Mouse (Mus musculus) midbrain, embryonic 11.5 days (tissue): ENCODE measurements around the gene Serpinb1b. TPM values are rescaled to one million over a fixed set of nuclear protein-coding genes. Genes with fewer than 3 reads are reported as not detected.

Experiments used
- ATAC-seq: fragments of 200-750 bp; cut with Nextera tagmentation; 2 replicates; pipeline ENCODE4 v1.8.0; 2017; ENCODE audit warnings: moderate TSS enrichment, moderate library complexity; ENCODE audit not compliant: low FRiP score
- DNase-seq: peaks from one replicate; pipeline ENCODE4 v3.0.0; 2015; ENCODE audit warnings: low spot score; ENCODE audit errors: missing footprints
- H3K27ac ChIP-seq: fragments of 300-500 bp; sonication (generic); 2 replicates; pipeline ENCODE4 v1.5.1; 2014; ENCODE audit warnings: low read depth, low read length
- H3K27me3 ChIP-seq: fragments of 300-500 bp; sonication (generic); 2 replicates; pipeline ENCODE4 v1.6.1; 2014; ENCODE audit warnings: mild to moderate bottlenecking, low read length, moderate library complexity, mixed read lengths; ENCODE audit not compliant: control insufficient read depth, insufficient read depth
- H3K36me3 ChIP-seq: fragments of 300-500 bp; sonication (generic); 2 replicates; pipeline ENCODE4 v1.6.1; 2014; ENCODE audit warnings: mild to moderate bottlenecking, low read length, moderate library complexity, mixed read lengths; ENCODE audit not compliant: control insufficient read depth, insufficient read depth
- H3K4me1 ChIP-seq: fragments of 300-500 bp; sonication (generic); 2 replicates; pipeline ENCODE4 v1.6.1; 2014; ENCODE audit warnings: low read length; ENCODE audit not compliant: control insufficient read depth, insufficient read depth
- H3K4me2 ChIP-seq: fragments of 300-500 bp; sonication (generic); 2 replicates; pipeline ENCODE4 v1.6.1; 2014; ENCODE audit warnings: mild to moderate bottlenecking, moderate library complexity
- H3K4me3 ChIP-seq: fragments of 300-500 bp; sonication (generic); 2 replicates; pipeline ENCODE4 v1.5.1; 2014; ENCODE audit warnings: low read depth, low read length
- H3K9ac ChIP-seq: fragments of 300-500 bp; sonication (generic); 2 replicates; pipeline ENCODE4 v1.6.1; 2014; ENCODE audit warnings: low read length
- H3K9me3 ChIP-seq: fragments of 300-500 bp; sonication (generic); 2 replicates; pipeline ENCODE4 v1.6.1; 2016; ENCODE audit warnings: low read length; ENCODE audit not compliant: control insufficient read depth
- WGBS: fragments of 180-500 bp; shearing (Covaris S2); extraction: QIAGEN DNeasy Blood & Tissue Kit; methylation state at CpG from one replicate; pipeline ENCODE4 v1.1.7; 2014; 5-methylcytosine and 5-hydroxymethylcytosine counted together
- polyA plus RNA-seq: library from polyadenylated mRNA; unstranded; fragments of >200 nt; fragmentation: Nextera tagmentation; extraction: Ambion mirVana; gene quantifications from 2 replicates; pipeline ENCODE4 v1.2.1, GENCODE M21; 2014

The Serpinb1b gene
- polyA plus RNA-seq, 1 experiment from 2014 or later = 0.10 TPM

- no peak overlapping the region for H3K4me3 ChIP-seq
- H3K27ac ChIP-seq = no peak overlapping the region
- no peak for ATAC-seq
- no peak for DNase-seq
- H3K4me1 ChIP-seq = no peaks in the 10 kb centered on the region
- H3K27me3 ChIP-seq = no peaks in the 10 kb centered on the region
- WGBS = 76% methylated on average over 1 of the region's 1 CpGs
- no peak overlapping the region for H3K4me2 ChIP-seq
- no peaks in the 10 kb centered on the region for H3K36me3 ChIP-seq
- no peaks in the 10 kb centered on the region for H3K9me3 ChIP-seq
- no peak overlapping the region for H3K9ac ChIP-seq
Measured at GRCm38 (mm10) chr13:33067387-33067977, 10.9 kb upstream of the Serpinb1b start.

DNA sequence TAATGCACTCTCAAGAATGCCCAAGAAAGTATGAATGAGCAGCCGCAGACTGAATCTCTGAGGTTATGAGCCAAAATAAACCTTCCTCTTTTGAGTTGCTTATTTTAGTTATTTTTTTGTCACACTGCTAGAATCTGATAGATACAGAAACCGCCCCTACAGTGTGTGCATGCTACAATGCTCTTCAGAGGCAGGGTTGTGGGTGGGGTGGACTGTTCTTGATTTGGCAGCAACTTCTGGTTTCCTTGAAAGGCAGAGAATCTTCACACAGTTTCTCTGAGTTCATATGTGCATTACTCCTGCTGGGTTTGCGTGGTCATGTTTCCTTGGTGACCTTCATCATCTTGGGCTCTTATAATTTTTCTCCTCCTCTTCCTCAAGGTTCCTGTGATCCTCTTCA lies 10.2 kb upstream of the Serpinb1b start:
- 88% methylated on average over 3 of the region's 3 CpGs for WGBS
- Histone ChIP-seq H3K27ac (no peak overlapping the region), H3K36me3 (no peaks in the 10 kb centered on the region), H3K9me3 (no peaks in the 10 kb centered on the region), H3K4me3 (no peak overlapping the region), H3K4me2 (no peak overlapping the region), H3K27me3 (no peaks in the 10 kb centered on the region), H3K4me1 (no peaks in the 10 kb centered on the region), H3K9ac (no peak overlapping the region)
- no peak for DNase-seq
- no peak for ATAC-seq

DNA sequence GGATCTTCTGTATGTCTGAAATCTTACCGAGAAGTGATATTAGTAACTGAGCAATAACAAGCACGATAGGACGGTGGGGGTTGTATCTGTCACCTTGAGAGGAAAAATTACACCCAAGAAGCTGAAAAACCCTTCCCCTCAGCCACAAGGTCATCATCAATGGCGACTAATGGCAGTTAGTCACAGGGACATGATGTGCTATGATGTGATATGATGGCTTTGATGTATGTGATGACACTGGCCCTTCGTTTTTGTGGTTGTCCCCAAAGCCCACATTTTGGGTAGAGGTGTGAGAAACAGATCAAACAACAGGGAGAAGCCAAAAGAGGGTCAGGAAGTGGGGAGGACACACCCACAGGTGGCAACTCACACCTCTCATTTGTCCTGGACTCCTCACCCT lies 6.6 kb upstream of the Serpinb1b start:
- 84% methylated on average over 5 of the region's 5 CpGs for WGBS
- H3K27me3 ChIP-seq = no peaks in the 10 kb centered on the region
- H3K4me1 ChIP-seq = no peaks in the 10 kb centered on the region
- no peaks in the 10 kb centered on the region for H3K36me3 ChIP-seq
- H3K27ac ChIP-seq = no peak overlapping the region
- no peak overlapping the region for H3K4me3 ChIP-seq
- H3K9me3 ChIP-seq = no peaks in the 10 kb centered on the region
- H3K9ac ChIP-seq = no peak overlapping the region
- DNase-seq (no peak), ATAC-seq (no peak)
- H3K4me2 ChIP-seq = no peak overlapping the region

- no peak overlapping the region for H3K4me2 ChIP-seq
- DNase-seq = no peak
- no peaks in the 10 kb centered on the region for H3K36me3 ChIP-seq
- no peaks in the 10 kb centered on the region for H3K9me3 ChIP-seq
- H3K9ac ChIP-seq = no peak overlapping the region
- no peak overlapping the region for H3K27ac ChIP-seq
- H3K4me1 ChIP-seq = peaks cover 5% of the 10 kb centered on the region; the same call in 1 of the 2 replicates
- no peaks in the 10 kb centered on the region for H3K27me3 ChIP-seq
- ATAC-seq = peak; percentile 75
- no peak overlapping the region for H3K4me3 ChIP-seq
Measured at GRCm38 (mm10) chr13:33074029-33074428, 4.3 kb upstream of the Serpinb1b start.

DNA sequence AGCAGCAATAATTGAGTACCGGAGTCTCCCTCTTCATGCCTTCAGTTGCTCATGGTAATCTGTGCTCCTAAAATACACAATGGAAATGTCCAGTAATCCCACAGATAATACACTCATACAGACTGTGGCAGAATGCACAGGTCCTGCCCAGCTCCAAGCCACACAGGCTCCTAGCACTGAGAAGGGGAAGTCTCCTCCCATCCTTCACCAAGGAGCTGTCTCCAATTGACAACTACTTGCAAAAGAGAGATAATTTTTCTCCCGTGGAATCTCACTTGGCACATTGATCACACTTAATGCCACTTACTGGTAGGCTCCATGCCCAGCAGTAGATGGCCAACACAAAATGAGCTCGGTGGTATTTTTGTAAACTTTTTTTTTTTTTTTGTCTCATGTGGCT lies 2.1 kb upstream of the Serpinb1b start:
- Histone ChIP-seq H3K4me1 (peaks cover 5% of the 10 kb centered on the region; the same call in 1 of the 2 replicates), H3K4me3 (no peak overlapping the region), H3K36me3 (no peaks in the 10 kb centered on the region), H3K9ac (no peak overlapping the region), H3K4me2 (no peak overlapping the region), H3K27me3 (no peaks in the 10 kb centered on the region), H3K27ac (no peak overlapping the region), H3K9me3 (no peaks in the 10 kb centered on the region)
- ATAC-seq (no peak), DNase-seq (no peak)
- WGBS = 81% methylated on average over 3 of the region's 3 CpGs

GRCm38 (mm10) chr13:33077026-33077685 lies 1.2 kb upstream of the Serpinb1b start:
- no peak for ATAC-seq
- 92% methylated on average over 10 of the region's 10 CpGs for WGBS

DNA sequence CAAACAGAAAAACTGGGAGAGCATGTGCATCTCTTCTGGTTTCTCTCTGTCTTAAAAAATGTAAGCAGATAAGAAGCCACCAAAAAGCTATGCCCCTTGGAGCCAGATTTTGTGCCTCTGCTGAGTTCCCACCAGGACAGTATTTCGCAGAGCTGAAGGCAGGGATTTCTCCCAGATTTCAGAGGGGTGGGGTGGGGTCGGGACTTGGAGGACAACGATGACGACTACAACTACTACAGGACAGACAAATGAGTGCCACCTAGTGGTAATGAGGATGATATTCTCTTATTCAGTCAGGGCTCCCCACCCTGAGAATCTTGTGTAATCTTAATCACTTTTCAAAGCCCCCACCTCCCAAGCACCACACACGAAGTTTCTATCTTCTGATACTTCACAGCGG lies 1.0 kb downstream of the Serpinb1b start:
- peak; percentile 64; the same call in 1 of the 2 replicates for ATAC-seq
- Histone ChIP-seq H3K4me2 (no peak overlapping the region), H3K27me3 (no peaks in the 10 kb centered on the region), H3K36me3 (no peaks in the 10 kb centered on the region), H3K9me3 (no peaks in the 10 kb centered on the region), H3K9ac (no peak overlapping the region), H3K4me1 (peaks cover 5% of the 10 kb centered on the region; the same call in 1 of the 2 replicates), H3K27ac (no peak overlapping the region), H3K4me3 (no peak overlapping the region)
- DNase-seq = peak; percentile 87
- 34% methylated on average over 6 of the region's 6 CpGs for WGBS

More at GRCm38 (mm10) chr13:33077026-33077685, 1.2 kb upstream of the Serpinb1b start:
- no peaks in the 10 kb centered on the region for H3K27me3 ChIP-seq
- no peak overlapping the region for H3K27ac ChIP-seq
- H3K4me1 ChIP-seq = peaks cover 5% of the 10 kb centered on the region; the same call in 1 of the 2 replicates
- DNase-seq = no peak
- no peaks in the 10 kb centered on the region for H3K9me3 ChIP-seq
- H3K4me2 ChIP-seq = no peak overlapping the region
- H3K4me3 ChIP-seq = no peak overlapping the region
- no peak overlapping the region for H3K9ac ChIP-seq
- H3K36me3 ChIP-seq = no peaks in the 10 kb centered on the region

GRCm38 (mm10) chr13:33080356-33080755 lies 2.0 kb downstream of the Serpinb1b start:
- Histone ChIP-seq H3K36me3 (no peaks in the 10 kb centered on the region), H3K4me3 (no peak overlapping the region), H3K27me3 (no peaks in the 10 kb centered on the region), H3K4me1 (peaks cover 7% of the 10 kb centered on the region), H3K9me3 (no peaks in the 10 kb centered on the region), H3K9ac (no peak overlapping the region), H3K4me2 (no peak overlapping the region), H3K27ac (no peak overlapping the region)
- no peak for DNase-seq
- no peak for ATAC-seq
- 17% methylated on average over 3 of the region's 3 CpGs for WGBS

DNA sequence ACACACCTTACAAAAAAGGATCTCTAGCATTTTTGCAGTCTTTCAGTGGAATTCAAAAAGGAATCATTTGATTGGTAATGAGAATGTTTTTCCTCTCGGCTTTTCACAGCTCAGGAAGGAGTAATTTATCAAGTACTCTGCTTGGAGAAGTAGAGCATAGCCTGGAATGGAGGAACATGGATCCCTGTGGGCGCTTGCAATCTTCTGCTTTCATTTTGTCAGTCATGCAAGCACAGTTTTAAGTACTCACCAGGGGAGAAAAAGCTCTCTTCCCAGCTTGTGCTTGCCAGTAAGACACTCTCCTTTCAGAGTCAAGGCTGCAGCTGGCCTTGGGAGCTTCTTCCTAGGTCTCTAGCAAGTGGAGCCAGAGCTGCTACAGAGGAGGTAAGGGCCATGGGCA lies 5.5 kb downstream of the Serpinb1b start:
- Histone ChIP-seq H3K4me1 (peaks cover 5% of the 10 kb centered on the region), H3K4me3 (no peak overlapping the region), H3K9me3 (no peaks in the 10 kb centered on the region), H3K4me2 (no peak overlapping the region), H3K27ac (no peak overlapping the region), H3K27me3 (no peaks in the 10 kb centered on the region), H3K36me3 (no peaks in the 10 kb centered on the region), H3K9ac (no peak overlapping the region)
- ATAC-seq = no peak
- 69% methylated on average over 2 of the region's 2 CpGs for WGBS
- DNase-seq = no peak
